Mouse (Mus musculus): ENCODE measurements around the gene Slc2a9. TPM values are rescaled to one million over a fixed set of nuclear protein-coding genes. Genes with fewer than 3 reads are reported as not detected.

The Slc2a9 gene
- polyA plus RNA-seq (2012; rRNA removed): 0.34 and 0.65 TPM in 2 replicates

GRCm38 (mm10) chr5:38502992-38503391 is at the start of gene Slc2a9:
Gene Slc2a9 (minus strand): TSS chr5:38503143.

GRCm38 (mm10) chr5:38318966-38319786 is 183.8 kb downstream of the Slc2a9 start, which contains the start of gene Drd5:
Gene Drd5 (plus strand): TSS chr5:38319367.

Other genes starting within 250 kb of the Slc2a9 start
- 6.9 and 10.1 TPM in 2 replicates for gene Tmem128, start 243.0 kb downstream of the Slc2a9 start, polyA plus RNA-seq (2012; rRNA removed)
- 0.02 and 0.19 TPM in 2 replicates for gene Otop1, start 227.2 kb downstream of the Slc2a9 start, polyA plus RNA-seq (2012; rRNA removed)
- not detected in 2 replicates for gene Drd5, start 183.8 kb downstream of the Slc2a9 start, polyA plus RNA-seq (2012; rRNA removed)
- 71.4 and 79.3 TPM in 2 replicates for gene Wdr1, start 60.1 kb upstream of the Slc2a9 start, polyA plus RNA-seq (2012; rRNA removed)
- 0.27 and 0.35 TPM in 2 replicates for gene Zfp518b, start 181.7 kb upstream of the Slc2a9 start, polyA plus RNA-seq (2012; rRNA removed)

Data from stomach, adult 2 months (tissue).